Mouse (Mus musculus): Measurements from ENCODE around the gene Pced1b. TPM values are rescaled to one million over a fixed set of nuclear protein-coding genes. Genes with fewer than 3 reads are reported as not detected.
"Not testable (repeated sequence)": the region's sequence is repeated elsewhere in the genome, so short reads cannot be mapped to it uniquely, and the experiment has no call there.

The Pced1b gene
- 2.3 and 4.3 TPM in 2 replicates for polyA plus RNA-seq (2016; fragmentation: Nextera tagmentation; extraction: Ambion mirVana)

DNA sequence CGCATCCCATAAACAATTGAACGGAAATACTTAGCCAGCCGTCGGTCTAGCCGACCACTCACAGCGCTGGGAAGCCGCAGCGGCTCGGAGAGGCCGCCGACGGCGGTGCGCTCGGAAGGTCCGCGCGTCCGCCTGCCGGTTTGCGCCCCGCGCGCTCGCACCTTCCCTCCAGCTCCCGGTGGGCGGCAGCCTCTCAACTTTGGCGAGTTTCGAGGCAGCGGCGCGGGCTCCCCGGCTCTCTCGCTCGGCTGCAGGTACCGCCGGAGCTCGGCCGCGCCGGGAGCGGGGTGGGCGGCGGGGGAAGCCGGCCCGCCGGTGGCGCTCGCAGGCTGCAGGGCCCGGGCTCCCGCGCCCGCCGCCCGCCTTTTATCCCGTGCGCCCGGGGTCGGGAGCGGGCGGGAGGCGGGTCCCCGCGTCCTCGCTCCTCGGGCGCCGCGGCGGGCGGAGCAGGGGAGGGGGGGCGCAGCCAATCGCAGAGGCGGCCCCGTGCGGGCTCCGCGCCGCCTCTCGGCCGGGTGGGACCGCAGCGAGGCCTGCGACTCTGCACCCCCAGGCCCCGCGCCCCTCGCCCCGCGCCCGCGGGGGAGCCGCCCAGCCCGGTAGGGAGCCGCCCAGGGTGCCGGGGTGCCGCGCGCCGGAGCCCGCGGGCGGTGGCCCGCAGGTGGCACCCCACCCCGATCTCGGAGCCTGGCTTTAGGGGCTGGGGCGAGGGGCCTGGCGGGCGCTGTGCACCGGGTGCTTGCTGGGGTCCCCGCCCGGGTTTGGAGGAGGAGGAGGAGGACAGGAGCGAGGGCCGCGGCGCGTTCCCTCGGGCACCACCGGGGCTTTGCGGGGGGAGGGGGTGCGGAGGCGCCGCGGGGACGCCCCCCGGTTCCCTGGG, at the start of gene Pced1b, which contains the start of gene Amigo2:
Gene Pced1b, plus strand, starts transcription at position 197 of the 880 bp plus-strand sequence.
Gene Amigo2, minus strand, starts transcription at position 377 of the 880 bp plus-strand sequence.
- H3K27ac ChIP-seq (replicated peaks), result peak within 1 kb of the TSS; percentile 90
- under 1% methylated on average over 125 of the region's 125 CpGs for WGBS
- H3K9me3 ChIP-seq, result no peaks in the 10 kb centered on the region
- peaks cover 20% of the 10 kb centered on the region for H3K4me1 ChIP-seq
- peak within 1 kb of the TSS; percentile 82 for H3K4me3 ChIP-seq
- DNase-seq (ENCODE audit: low spot score), result peak; percentile 77
- peaks cover 25% of the 10 kb centered on the region for H3K27me3 ChIP-seq (replicated peaks; ENCODE audit: low read depth, poor library complexity, severe bottlenecking)
- H3K36me3 ChIP-seq (replicated peaks), result no peaks in the 10 kb centered on the region

GRCm38 (mm10) chr15:97204889-97205288, 42.0 kb upstream of the Pced1b start:
- no peak overlapping the region for H3K4me3 ChIP-seq
- DNase-seq (ENCODE audit: low spot score), result no peak
- no peaks in the 10 kb centered on the region for H3K36me3 ChIP-seq (replicated peaks)
- 91% methylated on average over 3 of the region's 3 CpGs for WGBS
- H3K27ac ChIP-seq (replicated peaks), result no peak overlapping the region
- no peaks in the 10 kb centered on the region for H3K27me3 ChIP-seq (replicated peaks; ENCODE audit: low read depth, poor library complexity, severe bottlenecking)
- no peaks in the 10 kb centered on the region for H3K4me1 ChIP-seq
- no peaks in the 10 kb centered on the region for H3K9me3 ChIP-seq

DNA sequence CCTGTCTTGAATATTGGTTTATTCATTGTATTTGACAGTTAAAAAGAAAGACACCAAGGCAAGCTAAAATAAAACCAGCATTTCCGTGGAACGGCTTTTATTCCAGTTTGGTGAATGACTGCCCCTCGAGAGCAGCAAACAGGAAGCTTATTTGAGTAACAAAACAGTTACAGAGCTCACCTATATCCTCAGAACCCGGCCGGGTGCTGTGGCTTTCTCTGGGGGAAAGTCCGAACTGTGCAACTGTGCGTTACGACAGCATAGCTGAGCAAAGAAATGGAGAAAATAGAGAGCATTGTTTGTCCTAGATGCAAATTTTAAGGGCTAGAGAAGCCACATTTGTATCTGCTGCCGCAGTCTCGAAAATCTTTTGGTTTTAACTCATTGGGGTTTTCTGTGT, 41.1 kb upstream of the Pced1b start:
- H3K4me3 ChIP-seq, result no peak overlapping the region
- no peaks in the 10 kb centered on the region for H3K4me1 ChIP-seq
- DNase-seq (ENCODE audit: low spot score), result no peak
- no peaks in the 10 kb centered on the region for H3K27me3 ChIP-seq (replicated peaks; ENCODE audit: low read depth, poor library complexity, severe bottlenecking)
- no peaks in the 10 kb centered on the region for H3K36me3 ChIP-seq (replicated peaks)
- 89% methylated on average over 10 of the region's 10 CpGs for WGBS
- H3K27ac ChIP-seq (replicated peaks), result no peak overlapping the region
- H3K9me3 ChIP-seq, result no peaks in the 10 kb centered on the region

DNA sequence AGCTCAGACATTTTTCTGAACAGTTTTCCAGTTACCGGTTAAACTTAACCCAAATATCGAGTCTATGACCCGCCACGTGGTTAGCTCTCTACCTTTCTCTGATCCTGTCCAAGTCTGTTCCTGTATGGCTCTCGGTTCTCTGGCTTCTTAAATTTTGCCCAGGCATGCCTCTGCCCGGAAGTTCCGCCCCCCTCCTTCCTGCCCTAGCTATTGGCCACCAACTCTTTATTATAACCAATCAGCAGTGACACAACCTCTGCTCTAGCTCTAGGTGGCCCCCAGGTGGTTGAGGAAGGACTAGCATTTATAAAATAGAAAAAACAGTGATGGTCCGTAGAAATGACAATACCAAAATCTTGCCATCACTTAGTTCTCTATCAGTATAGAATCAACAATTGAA, 40.4 kb upstream of the Pced1b start:
- Histone ChIP-seq H3K27ac (replicated peaks) (no peak overlapping the region), H3K9me3 (no peaks in the 10 kb centered on the region), H3K4me3 (no peak overlapping the region), H3K27me3 (replicated peaks; ENCODE audit: low read depth, poor library complexity, severe bottlenecking) (no peaks in the 10 kb centered on the region), H3K4me1 (no peaks in the 10 kb centered on the region), H3K36me3 (replicated peaks) (no peaks in the 10 kb centered on the region)
- 95% methylated on average over 8 of the region's 8 CpGs for WGBS
- no peak for DNase-seq (ENCODE audit: low spot score)

DNA sequence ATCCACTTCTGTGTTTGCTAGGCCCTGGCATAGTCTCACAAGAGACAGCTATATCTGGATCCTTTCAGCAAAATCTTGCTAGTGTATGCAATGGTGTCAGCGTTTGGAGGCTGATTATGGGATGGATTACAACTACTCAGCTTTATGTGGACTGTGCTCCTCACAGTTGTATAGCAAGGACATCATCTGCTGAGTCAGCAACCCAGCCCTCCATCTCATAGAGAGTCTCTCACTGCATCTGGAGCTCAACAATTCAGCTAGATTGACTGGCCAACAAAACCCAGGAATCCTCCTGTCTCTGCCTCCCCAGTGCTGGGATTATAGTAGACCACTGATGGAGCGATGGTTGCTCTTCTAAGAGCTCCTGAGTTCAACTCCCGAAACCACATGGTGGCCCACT, 37.2 kb upstream of the Pced1b start:
- not testable (repeated sequence) for H3K4me1 ChIP-seq; H3K4me3 ChIP-seq; H3K27me3 ChIP-seq (replicated peaks; ENCODE audit: low read depth, poor library complexity, severe bottlenecking); H3K9me3 ChIP-seq; H3K36me3 ChIP-seq (replicated peaks); H3K27ac ChIP-seq (replicated peaks); DNase-seq (ENCODE audit: low spot score)
- 85% methylated on average over 3 of the region's 3 CpGs for WGBS

DNA sequence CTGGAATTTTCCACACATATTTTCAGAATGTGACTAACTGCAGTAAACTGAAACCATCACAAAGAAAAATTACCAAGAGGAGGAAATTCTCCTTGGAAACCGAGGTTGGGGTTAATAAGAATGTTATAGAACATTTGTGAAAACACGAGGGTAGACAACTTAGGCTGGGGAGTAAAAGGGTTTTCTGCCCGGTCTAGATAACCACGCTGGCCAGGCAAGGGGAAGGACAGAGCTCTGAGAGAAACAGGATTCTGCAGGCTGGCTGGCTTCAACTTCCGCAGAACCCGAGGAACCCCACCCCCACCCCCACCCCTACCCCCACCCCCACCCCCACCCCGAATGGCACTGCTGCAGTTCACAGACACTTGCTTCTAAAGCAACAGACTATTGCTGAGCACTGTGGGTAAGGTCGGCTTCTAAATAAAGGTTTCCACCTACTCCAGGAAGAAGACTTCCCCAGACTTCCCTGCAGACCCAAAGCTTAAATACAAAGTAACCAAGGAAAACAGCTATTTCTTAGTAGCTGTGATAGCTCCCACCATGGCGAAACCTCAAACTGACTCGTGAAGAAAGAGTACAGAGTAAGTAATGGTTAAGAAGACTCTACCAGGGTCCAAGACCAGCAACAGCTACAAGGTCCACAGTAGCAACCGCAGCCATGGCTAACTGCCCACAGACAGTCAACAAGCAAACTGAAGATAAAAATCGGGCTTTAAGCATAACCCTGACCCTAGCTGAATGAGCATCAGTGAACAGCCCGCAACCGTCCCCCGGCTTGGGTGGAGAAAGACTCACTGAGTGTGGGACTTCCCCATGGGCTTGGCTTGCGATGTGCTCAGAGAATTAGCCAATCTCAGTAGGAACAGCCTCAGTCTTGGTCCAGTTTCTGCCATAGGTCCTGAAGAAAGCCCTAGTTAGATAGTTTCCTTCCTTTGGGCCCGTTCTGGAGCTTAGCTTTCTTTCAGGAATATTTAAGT, 34.1 kb upstream of the Pced1b start:
- H3K27me3 ChIP-seq (replicated peaks; ENCODE audit: low read depth, poor library complexity, severe bottlenecking), result no peaks in the 10 kb centered on the region
- no peak overlapping the region for H3K27ac ChIP-seq (replicated peaks)
- H3K36me3 ChIP-seq (replicated peaks), result no peaks in the 10 kb centered on the region
- H3K4me1 ChIP-seq, result no peaks in the 10 kb centered on the region
- no peak for DNase-seq (ENCODE audit: low spot score)
- 83% methylated on average over 17 of the region's 17 CpGs for WGBS
- no peak overlapping the region for H3K4me3 ChIP-seq
- no peaks in the 10 kb centered on the region for H3K9me3 ChIP-seq

- Histone ChIP-seq H3K4me3 (no peak overlapping the region), H3K36me3 (replicated peaks) (no peaks in the 10 kb centered on the region), H3K9me3 (no peaks in the 10 kb centered on the region), H3K27me3 (replicated peaks; ENCODE audit: low read depth, poor library complexity, severe bottlenecking) (no peaks in the 10 kb centered on the region), H3K4me1 (no peaks in the 10 kb centered on the region), H3K27ac (replicated peaks) (no peak overlapping the region)
- no peak for DNase-seq (ENCODE audit: low spot score)
- WGBS, result 93% methylated on average over 5 of the region's 5 CpGs
Observed at GRCm38 (mm10) chr15:97216843-97217242, 30.1 kb upstream of the Pced1b start.

DNA sequence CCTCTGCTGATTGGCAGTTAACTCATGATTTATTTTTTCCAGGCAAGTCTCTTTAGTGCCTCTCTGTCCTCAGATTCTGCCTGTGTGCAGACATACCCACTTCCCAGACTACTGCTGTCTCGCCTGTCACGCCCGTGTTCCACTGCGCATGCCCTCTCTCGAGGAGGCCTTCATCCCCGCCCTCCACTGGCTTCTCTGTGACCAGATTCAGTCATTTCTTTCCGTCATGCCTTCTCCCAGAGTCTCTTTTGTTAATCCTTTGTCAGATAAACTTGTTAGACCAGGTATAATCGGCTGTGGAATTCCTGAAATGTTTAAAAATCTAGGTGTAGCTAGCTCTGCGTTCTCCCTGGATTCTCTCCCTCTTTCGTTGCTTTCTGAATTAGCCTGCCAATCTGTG, 23.5 kb upstream of the Pced1b start:
- 84% methylated on average over 10 of the region's 10 CpGs for WGBS
- DNase-seq (ENCODE audit: low spot score), result no peak

DNA sequence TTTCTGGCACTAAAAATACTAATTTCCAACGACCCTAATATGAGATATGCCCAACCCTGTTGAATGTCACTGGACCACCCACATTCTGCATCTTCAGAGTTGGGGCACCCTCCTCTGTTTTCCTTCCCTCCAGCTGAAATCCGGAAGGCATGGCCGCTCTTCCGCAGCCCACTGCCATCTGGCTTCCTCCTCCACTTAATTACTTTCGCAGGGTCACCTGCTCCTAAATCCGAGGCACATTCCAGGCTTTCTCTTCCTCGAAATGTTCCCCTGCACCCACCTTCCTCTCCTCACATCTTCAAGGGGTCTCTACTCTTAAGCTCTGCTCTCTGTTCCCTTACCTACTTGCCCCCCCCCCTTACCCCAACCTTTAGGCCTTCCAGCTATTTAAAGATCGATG, 22.9 kb upstream of the Pced1b start:
- Histone ChIP-seq H3K4me3 (no peak overlapping the region), H3K9me3 (peaks cover 3% of the 10 kb centered on the region; the same call in 1 of the 2 replicates), H3K27me3 (replicated peaks; ENCODE audit: low read depth, poor library complexity, severe bottlenecking) (no peaks in the 10 kb centered on the region), H3K4me1 (no peaks in the 10 kb centered on the region), H3K27ac (replicated peaks) (no peak overlapping the region), H3K36me3 (replicated peaks) (no peaks in the 10 kb centered on the region)
- 71% methylated on average over 8 of the region's 8 CpGs for WGBS
- DNase-seq (ENCODE audit: low spot score), result no peak

More for the DNA sequence above, 23.5 kb upstream of the Pced1b start:
- H3K36me3 ChIP-seq (replicated peaks), result no peaks in the 10 kb centered on the region
- no peaks in the 10 kb centered on the region for H3K4me1 ChIP-seq
- no peak overlapping the region for H3K4me3 ChIP-seq
- H3K27ac ChIP-seq (replicated peaks), result no peak overlapping the region
- peaks cover 3% of the 10 kb centered on the region; the same call in 1 of the 2 replicates for H3K9me3 ChIP-seq
- no peaks in the 10 kb centered on the region for H3K27me3 ChIP-seq (replicated peaks; ENCODE audit: low read depth, poor library complexity, severe bottlenecking)

DNA sequence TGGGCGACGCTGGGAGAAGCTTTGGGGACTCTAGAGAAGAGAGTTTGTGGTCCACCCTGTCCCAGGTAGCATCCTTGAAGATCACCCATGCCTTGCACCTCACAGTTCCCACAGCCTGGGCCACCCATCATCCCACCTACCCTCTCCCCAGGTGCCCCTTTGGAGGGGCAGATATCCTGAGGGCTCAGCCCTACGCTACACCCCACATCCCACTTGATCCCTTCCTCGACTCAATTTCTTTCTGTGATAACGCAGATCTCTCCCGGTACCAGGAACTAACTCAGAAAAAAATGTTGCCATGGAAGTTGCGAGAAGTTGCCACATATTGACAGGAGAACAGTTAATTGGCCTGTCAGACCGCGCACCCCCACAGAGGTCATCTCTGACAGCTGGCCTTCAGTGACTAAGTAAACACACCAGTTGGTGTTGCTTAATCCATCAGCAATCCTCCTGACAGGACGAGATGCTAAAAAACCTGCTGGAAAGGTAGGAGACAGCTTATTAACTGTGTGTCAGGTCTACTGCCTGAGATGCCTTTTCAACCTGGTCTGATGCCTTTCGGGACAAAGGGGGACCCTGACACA, 17.3 kb upstream of the Pced1b start:
- Histone ChIP-seq H3K27ac (replicated peaks) (no peak overlapping the region), H3K27me3 (replicated peaks; ENCODE audit: low read depth, poor library complexity, severe bottlenecking) (no peaks in the 10 kb centered on the region), H3K36me3 (replicated peaks) (no peaks in the 10 kb centered on the region), H3K4me1 (no peaks in the 10 kb centered on the region), H3K4me3 (no peak overlapping the region), H3K9me3 (peaks cover 5% of the 10 kb centered on the region; the same call in 1 of the 2 replicates)
- no peak for DNase-seq (ENCODE audit: low spot score)
- WGBS, result 86% methylated on average over 11 of the region's 11 CpGs

GRCm38 (mm10) chr15:97234076-97234475, 12.8 kb upstream of the Pced1b start:
- Histone ChIP-seq H3K4me1 (no peaks in the 10 kb centered on the region), H3K36me3 (replicated peaks) (no peaks in the 10 kb centered on the region), H3K9me3 (peaks cover 5% of the 10 kb centered on the region; the same call in 1 of the 2 replicates), H3K27me3 (replicated peaks; ENCODE audit: low read depth, poor library complexity, severe bottlenecking) (no peaks in the 10 kb centered on the region), H3K4me3 (no peak overlapping the region), H3K27ac (replicated peaks) (no peak overlapping the region)
- no peak for DNase-seq (ENCODE audit: low spot score)
- 89% methylated on average over 6 of the region's 6 CpGs for WGBS

DNA sequence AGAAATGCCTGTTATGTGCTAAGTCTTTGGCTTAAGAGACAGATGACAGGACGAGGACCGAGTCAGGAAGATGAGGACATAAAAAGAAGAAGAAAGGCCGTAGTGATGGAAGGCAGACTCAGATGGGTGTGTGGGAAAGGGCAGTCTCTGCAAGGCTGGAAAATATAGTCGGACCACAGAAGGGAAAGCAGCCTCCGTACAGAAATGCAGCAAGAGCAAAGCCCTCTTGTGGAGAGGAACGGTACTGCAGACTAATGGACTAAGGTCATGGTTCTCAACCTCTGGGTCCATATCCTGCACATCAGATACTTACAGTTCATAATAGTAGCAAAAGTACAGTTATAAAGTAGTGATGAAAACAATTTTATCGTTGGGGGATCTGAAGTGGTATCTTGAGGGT, 11.7 kb upstream of the Pced1b start:
- no peak overlapping the region for H3K4me3 ChIP-seq
- peaks cover 5% of the 10 kb centered on the region; the same call in 1 of the 2 replicates for H3K9me3 ChIP-seq
- no peaks in the 10 kb centered on the region for H3K36me3 ChIP-seq (replicated peaks)
- H3K4me1 ChIP-seq, result no peaks in the 10 kb centered on the region
- 32% methylated on average over 7 of the region's 7 CpGs for WGBS
- peak; percentile 66 for DNase-seq (ENCODE audit: low spot score)
- H3K27ac ChIP-seq (replicated peaks), result no peak overlapping the region
- H3K27me3 ChIP-seq (replicated peaks; ENCODE audit: low read depth, poor library complexity, severe bottlenecking), result no peaks in the 10 kb centered on the region
